Mouse (Mus musculus): ENCODE measurements around the gene Apobec1.

DNA sequence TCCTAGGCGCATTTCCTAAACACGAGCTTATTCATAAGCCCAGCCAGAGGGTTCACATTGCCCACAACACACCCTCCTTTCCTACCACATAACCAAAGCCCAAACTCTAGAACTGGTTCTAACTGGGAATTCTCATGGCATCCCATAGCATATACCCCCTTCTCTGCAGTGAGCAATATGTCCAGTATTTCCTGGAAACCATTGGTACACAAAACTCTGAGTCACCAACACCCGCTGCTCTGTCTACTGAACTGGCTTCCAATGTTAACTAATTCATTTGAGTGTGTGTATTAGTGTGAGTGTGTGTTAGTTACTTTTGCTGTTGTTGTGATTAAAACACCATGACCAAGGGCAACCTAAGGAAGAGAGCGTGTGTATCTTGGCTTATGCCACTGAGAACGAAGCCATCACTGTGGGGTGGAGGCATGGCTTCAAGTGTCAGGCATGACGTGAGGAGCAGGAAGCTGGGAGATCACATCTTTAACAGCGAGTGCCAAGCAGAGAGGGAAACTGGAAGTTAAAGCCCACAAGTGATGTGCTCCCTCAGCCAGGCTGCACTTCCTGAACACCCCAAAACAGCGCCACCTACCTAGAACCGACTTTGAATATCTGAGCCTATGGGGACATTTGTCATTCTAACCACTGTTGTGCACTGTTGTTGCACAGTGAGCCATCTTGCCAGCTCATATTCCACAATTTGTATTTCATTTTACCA lies 37.0 kb downstream of the Apobec1 start:
- no peak for TF ChIP-seq CTCF (IDR thresholded peaks at IDR 0.05; ENCODE audit: borderline replicate concordance, insufficient read depth, low read depth, low read length)
- no peak for TF ChIP-seq POLR2A (IDR thresholded peaks at IDR 0.05; ENCODE audit: borderline replicate concordance, insufficient read depth, low read length)

All from cerebellum, adult 2 months (tissue).